Mouse (Mus musculus): ENCODE data around the gene Troap. TPM values are rescaled to one million over a fixed set of nuclear protein-coding genes. Genes with fewer than 3 reads are reported as not detected.

Troap gene
- total RNA-seq, 2 experiments from 2014 or later, result 37.9 to 40.8 TPM

DNA sequence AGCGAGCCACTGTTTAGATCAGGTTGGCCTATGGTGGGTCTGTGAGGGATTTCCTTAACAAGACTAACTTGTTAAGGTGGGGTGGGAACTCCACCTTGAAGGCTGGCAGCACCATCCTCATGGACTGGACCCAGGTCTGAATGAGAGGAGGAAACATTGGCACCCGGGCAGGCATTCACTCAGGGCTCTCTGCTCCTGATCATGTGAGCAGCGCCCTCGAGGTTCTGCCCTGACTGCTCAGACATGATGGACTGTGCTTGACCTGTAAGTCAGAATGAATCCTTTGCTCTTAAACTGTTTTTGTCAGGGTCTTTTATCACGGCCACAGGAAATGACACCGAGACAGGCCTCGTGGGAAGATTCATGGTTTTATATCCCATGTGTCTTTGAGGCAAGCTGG, 30.9 kb downstream of the Troap start:
- ATAC-seq (replicated peaks; ENCODE audit: low FRiP score, low TSS enrichment, poor library complexity, severe bottlenecking), result no peak

DNA sequence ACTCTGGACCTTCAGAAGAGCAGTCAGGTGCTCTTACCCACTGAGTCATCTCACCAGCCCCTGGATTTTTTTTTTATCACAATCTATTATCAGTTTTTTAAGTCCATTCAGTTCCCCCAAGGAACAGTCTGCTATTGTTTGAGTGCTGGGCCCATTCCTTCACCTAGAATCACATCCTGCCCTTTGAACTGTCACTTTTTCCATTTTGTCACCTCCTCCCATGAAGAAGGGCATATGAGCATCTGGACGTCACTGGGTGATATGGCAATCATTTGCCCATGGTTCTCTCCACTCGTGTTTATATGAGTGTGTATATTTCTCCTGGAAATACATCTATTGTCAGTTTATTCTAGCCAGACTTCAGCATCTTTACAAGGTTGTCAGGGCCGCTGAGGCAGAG, 33.5 kb downstream of the Troap start:
- ATAC-seq (replicated peaks; ENCODE audit: low FRiP score, low TSS enrichment, poor library complexity, severe bottlenecking), result no peak

DNA sequence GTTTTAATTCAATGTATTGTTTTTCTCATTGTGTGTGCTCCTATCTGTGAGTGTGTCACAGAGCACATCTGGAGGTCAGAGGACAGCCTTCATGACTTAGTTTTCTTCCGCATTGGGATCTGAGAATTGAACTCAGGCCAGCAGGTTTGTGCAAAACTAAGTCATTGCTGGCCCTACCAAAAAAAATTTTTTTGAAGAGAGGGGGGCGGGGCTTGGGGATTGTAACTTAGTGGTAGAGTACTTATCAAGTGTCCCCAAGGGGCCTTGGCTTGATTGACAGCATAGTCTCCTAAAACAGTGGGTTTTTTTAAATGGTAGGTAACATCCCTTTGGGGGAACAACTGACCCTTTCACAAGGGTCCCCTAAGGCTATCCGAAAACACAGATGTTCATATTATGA, 36.8 kb downstream of the Troap start:
- no peak for ATAC-seq (replicated peaks; ENCODE audit: low FRiP score, low TSS enrichment, poor library complexity, severe bottlenecking)

- no peak for ATAC-seq (replicated peaks; ENCODE audit: low FRiP score, low TSS enrichment, poor library complexity, severe bottlenecking)
Observed at GRCm38 (mm10) chr15:99111809-99112208, 37.4 kb downstream of the Troap start.

- ATAC-seq (replicated peaks; ENCODE audit: low FRiP score, low TSS enrichment, poor library complexity, severe bottlenecking), result no peak
Observed at GRCm38 (mm10) chr15:99112843-99113395, 38.5 kb downstream of the Troap start.

DNA sequence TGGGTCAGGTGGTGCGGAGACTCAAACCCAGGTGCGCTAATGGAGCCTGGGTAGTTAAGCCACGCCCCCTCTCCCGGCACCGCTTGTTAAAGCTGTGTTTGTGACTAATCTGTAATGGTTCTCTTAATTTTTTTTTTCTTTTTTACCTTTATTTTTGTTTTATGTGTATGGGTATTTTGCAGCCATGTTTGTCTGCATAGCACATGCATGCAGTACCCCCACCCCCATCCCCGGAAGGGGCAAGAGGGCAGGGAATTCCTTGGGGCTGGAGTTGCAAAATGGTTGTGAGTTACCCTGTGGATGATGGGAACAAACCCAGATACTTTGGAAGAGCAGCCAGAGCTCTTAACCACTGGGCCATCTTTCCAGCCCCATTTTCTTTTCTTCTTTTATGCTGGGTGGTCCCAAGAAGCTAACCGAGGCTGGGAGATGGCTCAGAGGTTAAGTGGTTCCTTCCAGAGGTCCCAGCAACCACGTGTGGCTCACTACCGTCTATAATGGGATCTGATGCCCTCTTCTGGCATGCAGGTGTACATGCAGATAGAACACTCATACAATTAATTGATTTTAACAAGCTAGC, 39.1 kb downstream of the Troap start:
- ATAC-seq (replicated peaks; ENCODE audit: low FRiP score, low TSS enrichment, poor library complexity, severe bottlenecking), result no peak

- ATAC-seq (replicated peaks; ENCODE audit: low FRiP score, low TSS enrichment, poor library complexity, severe bottlenecking), result no peak
Observed at GRCm38 (mm10) chr15:99114312-99115064, 40.1 kb downstream of the Troap start.

DNA sequence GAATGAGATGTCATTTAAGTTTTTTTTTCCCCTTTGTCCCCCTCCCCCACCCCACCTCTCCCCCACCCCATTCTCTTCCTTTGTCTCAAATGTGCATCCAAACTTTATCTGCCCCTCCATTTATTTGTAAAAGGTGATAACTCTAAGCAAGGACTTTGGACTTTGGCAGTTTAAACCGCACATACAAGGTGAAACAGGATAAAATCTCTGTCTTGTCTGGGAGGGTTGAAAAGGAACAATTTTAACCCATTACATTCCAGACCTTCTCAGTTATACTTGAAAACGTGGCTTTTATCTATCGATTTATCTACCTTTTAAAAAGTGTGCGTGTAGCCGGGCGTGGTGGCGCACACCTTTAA, 40.7 kb downstream of the Troap start:
- no peak for ATAC-seq (replicated peaks; ENCODE audit: low FRiP score, low TSS enrichment, poor library complexity, severe bottlenecking)

GRCm38 (mm10) chr15:99116539-99116938, 42.2 kb downstream of the Troap start:
- no peak for ATAC-seq (replicated peaks; ENCODE audit: low FRiP score, low TSS enrichment, poor library complexity, severe bottlenecking)

GRCm38 (mm10) chr15:99120814-99121213, 46.4 kb downstream of the Troap start:
- no peak for ATAC-seq (replicated peaks; ENCODE audit: low FRiP score, low TSS enrichment, poor library complexity, severe bottlenecking)

GRCm38 (mm10) chr15:99122642-99123041, 48.3 kb downstream of the Troap start:
- ATAC-seq (replicated peaks; ENCODE audit: low FRiP score, low TSS enrichment, poor library complexity, severe bottlenecking), result no peak

DNA sequence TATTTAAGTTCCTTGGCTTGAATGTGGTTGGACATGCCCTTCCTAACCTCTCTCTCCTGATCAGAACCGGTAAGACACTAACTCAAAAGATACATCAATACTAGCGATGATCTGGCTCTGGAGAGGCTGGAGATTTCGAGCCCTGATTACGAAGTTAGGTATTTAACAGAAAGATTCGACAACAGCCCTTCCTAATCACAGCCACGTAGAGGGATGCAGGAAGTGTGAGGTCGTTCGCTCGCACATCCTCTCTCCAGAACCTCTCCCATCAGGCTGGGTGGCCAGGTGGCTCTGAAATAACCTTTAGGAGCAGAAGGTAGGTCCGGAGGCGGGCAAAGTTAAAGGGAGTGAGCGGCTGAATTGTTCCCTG, 51.3 kb downstream of the Troap start, which contains the start of gene Spats2:
Gene Spats2, plus strand, starts transcription at position 206 of the 370 bp plus-strand sequence.
- no peak for ATAC-seq (replicated peaks; ENCODE audit: low FRiP score, low TSS enrichment, poor library complexity, severe bottlenecking)

GRCm38 (mm10) chr15:99126081-99126815, 51.9 kb downstream of the Troap start:
- ATAC-seq (replicated peaks; ENCODE audit: low FRiP score, low TSS enrichment, poor library complexity, severe bottlenecking), result no peak

- ATAC-seq (replicated peaks; ENCODE audit: low FRiP score, low TSS enrichment, poor library complexity, severe bottlenecking), result no peak
Observed at GRCm38 (mm10) chr15:99126816-99127365, 52.5 kb downstream of the Troap start.

- ATAC-seq (replicated peaks; ENCODE audit: low FRiP score, low TSS enrichment, poor library complexity, severe bottlenecking), result no peak
Observed at GRCm38 (mm10) chr15:99127851-99128522, 53.6 kb downstream of the Troap start.

- no peak for ATAC-seq (replicated peaks; ENCODE audit: low FRiP score, low TSS enrichment, poor library complexity, severe bottlenecking)
Observed at GRCm38 (mm10) chr15:99129441-99129840, 55.1 kb downstream of the Troap start.

DNA sequence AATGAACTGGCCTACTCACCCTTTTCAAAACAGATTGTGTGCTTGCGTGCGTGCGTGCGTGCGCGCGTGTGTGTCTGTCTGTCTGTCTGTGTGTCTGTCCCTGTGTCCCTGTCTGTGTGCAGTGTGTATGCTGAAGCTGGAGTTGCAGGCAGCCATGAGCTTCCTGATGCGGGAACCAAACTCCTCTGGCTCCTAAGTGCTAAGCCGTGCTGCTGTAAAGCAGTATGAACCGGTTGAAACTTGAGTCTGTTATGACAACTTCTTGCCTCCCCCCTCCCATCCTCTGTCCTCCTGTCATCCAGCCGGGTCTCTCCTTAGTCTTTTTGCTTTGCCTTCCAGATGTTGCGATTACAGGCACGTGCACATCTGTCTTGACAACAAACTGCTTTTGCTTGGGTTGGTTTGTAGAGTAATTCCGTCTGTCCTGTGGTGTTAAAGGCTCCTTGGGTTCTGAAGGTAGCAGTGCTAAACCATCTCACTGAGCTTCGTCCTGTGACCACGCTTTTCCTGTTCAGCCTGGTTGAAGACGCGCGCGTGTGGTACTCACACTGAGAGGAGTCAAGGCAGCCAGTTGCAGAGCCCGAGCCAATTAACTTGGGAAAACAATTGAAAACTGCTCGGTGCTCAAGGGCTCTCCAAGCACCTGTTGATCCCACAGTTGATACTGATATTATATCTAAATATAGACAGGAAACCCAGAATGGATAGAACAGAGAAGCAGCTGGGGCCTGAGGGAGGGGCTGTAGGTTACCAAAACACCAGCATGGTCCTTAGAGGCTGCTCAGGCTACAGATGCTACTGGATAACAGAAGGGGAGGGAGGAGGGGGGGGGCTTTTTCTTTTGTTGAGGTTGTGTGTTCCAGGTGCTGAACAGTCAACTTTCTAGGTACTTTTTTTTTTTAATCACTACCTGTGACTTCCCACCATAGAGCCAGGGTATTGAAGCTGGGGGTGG, 55.9 kb downstream of the Troap start:
- ATAC-seq (replicated peaks; ENCODE audit: low FRiP score, low TSS enrichment, poor library complexity, severe bottlenecking), result no peak; the same call in 1 of the 2 replicates

Data from megakaryocyte-erythroid progenitor cell, adult 5-6 weeks (primary cell).